Mouse (Mus musculus) hindbrain, embryonic 11.5 days (tissue): ENCODE data around the gene Ccdc188. TPM values are rescaled to one million over a fixed set of nuclear protein-coding genes. Genes with fewer than 3 reads are reported as not detected.

Experiments used
- polyA plus RNA-seq: library from polyadenylated mRNA; unstranded; fragments of >200 nt; fragmentation: Nextera tagmentation; extraction: Ambion mirVana; gene quantifications from 2 replicates; pipeline ENCODE4 v1.2.1, GENCODE M21; 2014

The Ccdc188 gene
- polyA plus RNA-seq, 1 experiment from 2014 or later, result not detected

Other genes with a start within 250 kb of the Ccdc188 start
- gene Vpreb2, start 237.5 kb upstream of the Ccdc188 start, polyA plus RNA-seq, result not detected in 2 replicates
- gene Dgcr6, start 165.0 kb upstream of the Ccdc188 start, polyA plus RNA-seq, result 128 and 130 TPM in 2 replicates
- gene Prodh, start 127.7 kb upstream of the Ccdc188 start, polyA plus RNA-seq, result 7.8 and 8.3 TPM in 2 replicates
- gene Rtn4r, start 90.2 kb upstream of the Ccdc188 start, polyA plus RNA-seq, result 3.3 and 3.4 TPM in 2 replicates
- gene Zdhhc8, start 17.3 kb downstream of the Ccdc188 start, polyA plus RNA-seq, result 7.5 and 8.3 TPM in 2 replicates
- 77.0 and 85.0 TPM in 2 replicates for gene Trmt2a, start 30.8 kb downstream of the Ccdc188 start, polyA plus RNA-seq
- gene Ranbp1, start 30.9 kb downstream of the Ccdc188 start, polyA plus RNA-seq, result 1,115 and 1,160 TPM in 2 replicates
- gene Gm49776, start 40.4 kb downstream of the Ccdc188 start, polyA plus RNA-seq, result 1.4 and 1.6 TPM in 2 replicates
- 36.3 and 36.7 TPM in 2 replicates for gene Dgcr8, start 71.4 kb downstream of the Ccdc188 start, polyA plus RNA-seq
- 51.3 and 54.0 TPM in 2 replicates for gene Tango2, start 130.2 kb downstream of the Ccdc188 start, polyA plus RNA-seq
- gene Arvcf, start 130.3 kb downstream of the Ccdc188 start, polyA plus RNA-seq, result 59.2 and 62.0 TPM in 2 replicates
- 22.2 and 23.8 TPM in 2 replicates for gene Txnrd2, start 208.5 kb downstream of the Ccdc188 start, polyA plus RNA-seq
- gene Comt, start 209.0 kb downstream of the Ccdc188 start, polyA plus RNA-seq, result 49.6 and 53.9 TPM in 2 replicates